Mouse (Mus musculus): ENCODE data around the gene Gm14296. TPM values are rescaled to one million over a fixed set of nuclear protein-coding genes. Genes with fewer than 3 reads are reported as not detected.

Gm14296 gene
- 0.40 and 0.71 TPM in 2 replicates for polyA plus RNA-seq (2012; rRNA removed)

GRCm38 (mm10) chr2:176927709-176928108 lies at the start of gene Gm14296:
Gene Gm14296 (minus strand): TSS chr2:176927809.

Other genes starting within 250 kb of the Gm14296 start
- 0.65 and 0.76 TPM in 2 replicates for gene Gm14305, start 219.5 kb downstream of the Gm14296 start, polyA plus RNA-seq (2012; rRNA removed)
- 0.49 and 0.66 TPM in 2 replicates for gene Gm14295, start 129.2 kb downstream of the Gm14296 start, polyA plus RNA-seq (2012; rRNA removed)
- gene Gm14408, start 96.7 kb downstream of the Gm14296 start, polyA plus RNA-seq (2012; rRNA removed): not detected in 2 replicates
- 0.23 TPM in 1 of 2 replicates, not detected in the other for gene Gm14419, start 73.1 kb upstream of the Gm14296 start, polyA plus RNA-seq (2012; rRNA removed)
- gene Gm14401, start 146.5 kb upstream of the Gm14296 start, polyA plus RNA-seq (2012; rRNA removed): not detected in 2 replicates

Measured in colon, adult 2 months (tissue).